Mouse (Mus musculus): Measurements from ENCODE around the gene 4933407L21Rik. TPM values are rescaled to one million over a fixed set of nuclear protein-coding genes. Genes with fewer than 3 reads are reported as not detected.

4933407L21Rik gene
- polyA plus RNA-seq, 1 experiment from 2014 or later: 0.11 TPM

GRCm38 (mm10) chr1:85906892-85907291 lies 21.4 kb upstream of the 4933407L21Rik start:
- no peak overlapping the region for H3K9ac ChIP-seq (ENCODE audit: low read length)
- H3K4me1 ChIP-seq (ENCODE audit: control insufficient read depth, insufficient read depth, low read length): no peaks in the 10 kb centered on the region
- no peak overlapping the region for H3K27ac ChIP-seq (replicated peaks; ENCODE audit: low read depth, low read length)
- 71% methylated on average over 12 of the region's 12 CpGs for WGBS
- no peak for DNase-seq (ENCODE audit: low spot score)
- no peak overlapping the region for H3K4me2 ChIP-seq (ENCODE audit: low read depth, severe bottlenecking)
- H3K27me3 ChIP-seq (ENCODE audit: control insufficient read depth, insufficient read depth, low read length): no peaks in the 10 kb centered on the region
- ATAC-seq (ENCODE audit: insufficient number of reproducible peaks, low FRiP score, low TSS enrichment, low read depth): 0 out of 2 replicates have a peak, but pooled peaks have one; percentile 28
- peaks cover 11% of the 10 kb centered on the region; the same call in 1 of the 2 replicates for H3K36me3 ChIP-seq (ENCODE audit: control insufficient read depth, insufficient read depth, low read length)
- H3K4me3 ChIP-seq (ENCODE audit: low read depth, low read length): no peak overlapping the region
- no peaks in the 10 kb centered on the region for H3K9me3 ChIP-seq (ENCODE audit: control insufficient read depth, low read length)

- no peak for ATAC-seq (ENCODE audit: insufficient number of reproducible peaks, low FRiP score, low TSS enrichment, low read depth)
- 77% methylated on average over 13 of the region's 13 CpGs for WGBS
- H3K36me3 ChIP-seq (ENCODE audit: control insufficient read depth, insufficient read depth, low read length): peaks cover 11% of the 10 kb centered on the region; the same call in 1 of the 2 replicates
- H3K4me2 ChIP-seq (ENCODE audit: low read depth, severe bottlenecking): no peak overlapping the region
- no peaks in the 10 kb centered on the region for H3K9me3 ChIP-seq (ENCODE audit: control insufficient read depth, low read length)
- no peaks in the 10 kb centered on the region for H3K4me1 ChIP-seq (ENCODE audit: control insufficient read depth, insufficient read depth, low read length)
- no peak overlapping the region for H3K4me3 ChIP-seq (ENCODE audit: low read depth, low read length)
- H3K27me3 ChIP-seq (ENCODE audit: control insufficient read depth, insufficient read depth, low read length): no peaks in the 10 kb centered on the region
- H3K27ac ChIP-seq (replicated peaks; ENCODE audit: low read depth, low read length): no peak overlapping the region
- H3K9ac ChIP-seq (ENCODE audit: low read length): no peak overlapping the region
- DNase-seq (ENCODE audit: low spot score): no peak
Measured at GRCm38 (mm10) chr1:85908754-85909590, 19.3 kb upstream of the 4933407L21Rik start.

- Histone ChIP-seq H3K27me3 (ENCODE audit: control insufficient read depth, insufficient read depth, low read length) (no peaks in the 10 kb centered on the region), H3K36me3 (ENCODE audit: control insufficient read depth, insufficient read depth, low read length) (no peaks in the 10 kb centered on the region), H3K4me1 (ENCODE audit: control insufficient read depth, insufficient read depth, low read length) (no peaks in the 10 kb centered on the region), H3K4me3 (ENCODE audit: low read depth, low read length) (no peak overlapping the region), H3K9ac (ENCODE audit: low read length) (no peak overlapping the region), H3K27ac (replicated peaks; ENCODE audit: low read depth, low read length) (no peak overlapping the region), H3K9me3 (ENCODE audit: control insufficient read depth, low read length) (no peaks in the 10 kb centered on the region), H3K4me2 (ENCODE audit: low read depth, severe bottlenecking) (no peak overlapping the region)
- 94% methylated on average over 7 of the region's 7 CpGs for WGBS
- ATAC-seq (ENCODE audit: insufficient number of reproducible peaks, low FRiP score, low TSS enrichment, low read depth): no peak
- no peak for DNase-seq (ENCODE audit: low spot score)
Measured at GRCm38 (mm10) chr1:85913078-85913755, 15.1 kb upstream of the 4933407L21Rik start.

- Histone ChIP-seq H3K4me2 (ENCODE audit: low read depth, severe bottlenecking) (no peak overlapping the region), H3K27me3 (ENCODE audit: control insufficient read depth, insufficient read depth, low read length) (no peaks in the 10 kb centered on the region), H3K27ac (replicated peaks; ENCODE audit: low read depth, low read length) (no peak overlapping the region), H3K9me3 (ENCODE audit: control insufficient read depth, low read length) (no peaks in the 10 kb centered on the region), H3K9ac (ENCODE audit: low read length) (no peak overlapping the region), H3K4me1 (ENCODE audit: control insufficient read depth, insufficient read depth, low read length) (no peaks in the 10 kb centered on the region), H3K36me3 (ENCODE audit: control insufficient read depth, insufficient read depth, low read length) (no peaks in the 10 kb centered on the region), H3K4me3 (ENCODE audit: low read depth, low read length) (no peak overlapping the region)
- DNase-seq (ENCODE audit: low spot score) (no peak), ATAC-seq (ENCODE audit: insufficient number of reproducible peaks, low FRiP score, low TSS enrichment, low read depth) (no peak)
Measured at GRCm38 (mm10) chr1:85915890-85916289, 12.4 kb upstream of the 4933407L21Rik start.

GRCm38 (mm10) chr1:85916830-85917450 lies 11.3 kb upstream of the 4933407L21Rik start:
- 65% methylated on average over 4 of the region's 4 CpGs for WGBS
- Histone ChIP-seq H3K27me3 (ENCODE audit: control insufficient read depth, insufficient read depth, low read length) (no peaks in the 10 kb centered on the region), H3K36me3 (ENCODE audit: control insufficient read depth, insufficient read depth, low read length) (no peaks in the 10 kb centered on the region), H3K4me1 (ENCODE audit: control insufficient read depth, insufficient read depth, low read length) (no peaks in the 10 kb centered on the region), H3K4me2 (ENCODE audit: low read depth, severe bottlenecking) (no peak overlapping the region), H3K4me3 (ENCODE audit: low read depth, low read length) (no peak overlapping the region), H3K9me3 (ENCODE audit: control insufficient read depth, low read length) (no peaks in the 10 kb centered on the region), H3K27ac (replicated peaks; ENCODE audit: low read depth, low read length) (no peak overlapping the region), H3K9ac (ENCODE audit: low read length) (no peak overlapping the region)
- DNase-seq (ENCODE audit: low spot score) (no peak), ATAC-seq (ENCODE audit: insufficient number of reproducible peaks, low FRiP score, low TSS enrichment, low read depth) (no peak)

- no peak overlapping the region for H3K4me2 ChIP-seq (ENCODE audit: low read depth, severe bottlenecking)
- 85% methylated on average over 7 of the region's 7 CpGs for WGBS
- no peak for ATAC-seq (ENCODE audit: insufficient number of reproducible peaks, low FRiP score, low TSS enrichment, low read depth)
Measured at GRCm38 (mm10) chr1:85919621-85920020, 8.7 kb upstream of the 4933407L21Rik start.

GRCm38 (mm10) chr1:85921725-85922124 lies 6.6 kb upstream of the 4933407L21Rik start:
- DNase-seq (ENCODE audit: low spot score): no peak
- Histone ChIP-seq H3K4me1 (ENCODE audit: control insufficient read depth, insufficient read depth, low read length) (no peaks in the 10 kb centered on the region), H3K9ac (ENCODE audit: low read length) (no peak overlapping the region), H3K4me2 (ENCODE audit: low read depth, severe bottlenecking) (no peak overlapping the region), H3K27ac (replicated peaks; ENCODE audit: low read depth, low read length) (no peak overlapping the region), H3K4me3 (ENCODE audit: low read depth, low read length) (no peak overlapping the region), H3K9me3 (ENCODE audit: control insufficient read depth, low read length) (no peaks in the 10 kb centered on the region), H3K27me3 (ENCODE audit: control insufficient read depth, insufficient read depth, low read length) (no peaks in the 10 kb centered on the region), H3K36me3 (ENCODE audit: control insufficient read depth, insufficient read depth, low read length) (no peaks in the 10 kb centered on the region)
- 94% methylated on average over 7 of the region's 7 CpGs for WGBS
- no peak for ATAC-seq (ENCODE audit: insufficient number of reproducible peaks, low FRiP score, low TSS enrichment, low read depth)

More at GRCm38 (mm10) chr1:85919621-85920020, 8.7 kb upstream of the 4933407L21Rik start:
- no peak for DNase-seq (ENCODE audit: low spot score)
- no peaks in the 10 kb centered on the region for H3K4me1 ChIP-seq (ENCODE audit: control insufficient read depth, insufficient read depth, low read length)
- H3K4me3 ChIP-seq (ENCODE audit: low read depth, low read length): no peak overlapping the region
- no peak overlapping the region for H3K9ac ChIP-seq (ENCODE audit: low read length)
- H3K27ac ChIP-seq (replicated peaks; ENCODE audit: low read depth, low read length): no peak overlapping the region
- H3K36me3 ChIP-seq (ENCODE audit: control insufficient read depth, insufficient read depth, low read length): no peaks in the 10 kb centered on the region
- no peaks in the 10 kb centered on the region for H3K9me3 ChIP-seq (ENCODE audit: control insufficient read depth, low read length)
- H3K27me3 ChIP-seq (ENCODE audit: control insufficient read depth, insufficient read depth, low read length): no peaks in the 10 kb centered on the region

GRCm38 (mm10) chr1:85922127-85922864 lies 6.0 kb upstream of the 4933407L21Rik start:
- no peaks in the 10 kb centered on the region for H3K36me3 ChIP-seq (ENCODE audit: control insufficient read depth, insufficient read depth, low read length)
- no peaks in the 10 kb centered on the region for H3K9me3 ChIP-seq (ENCODE audit: control insufficient read depth, low read length)
- H3K4me1 ChIP-seq (ENCODE audit: control insufficient read depth, insufficient read depth, low read length): no peaks in the 10 kb centered on the region
- 76% methylated on average over 7 of the region's 7 CpGs for WGBS
- DNase-seq (ENCODE audit: low spot score) (no peak), ATAC-seq (ENCODE audit: insufficient number of reproducible peaks, low FRiP score, low TSS enrichment, low read depth) (no peak)
- H3K9ac ChIP-seq (ENCODE audit: low read length): no peak overlapping the region
- no peak overlapping the region for H3K4me2 ChIP-seq (ENCODE audit: low read depth, severe bottlenecking)
- no peak overlapping the region for H3K4me3 ChIP-seq (ENCODE audit: low read depth, low read length)
- no peak overlapping the region for H3K27ac ChIP-seq (replicated peaks; ENCODE audit: low read depth, low read length)
- H3K27me3 ChIP-seq (ENCODE audit: control insufficient read depth, insufficient read depth, low read length): no peaks in the 10 kb centered on the region

All from limb, embryonic 11.5 days (tissue).